Mouse (Mus musculus): Measurements from ENCODE around the gene Elp5. TPM values are rescaled to one million over a fixed set of nuclear protein-coding genes. Genes with fewer than 3 reads are reported as not detected.

Gene Elp5
- total and polyA plus RNA-seq, 3 experiments: 39.0 to 61.6 (median 42.2) TPM

GRCm38 (mm10) chr11:70021264-70022132 lies 39.2 kb upstream of the Elp5 start:
- peak overlapping the region; percentile 4 for H3K27ac ChIP-seq
- TF ChIP-seq POLR2A (IDR thresholded peaks at IDR 0.05; ENCODE audit: insufficient read depth, low read depth, low read length) (no peak), EP300 (IDR thresholded peaks at IDR 0.05; ENCODE audit: insufficient read depth, low read depth, low read length) (no peak), CTCF (IDR thresholded peaks at IDR 0.05) (no peak)
- no peaks in the 10 kb centered on the region for H3K79me2 ChIP-seq (replicated peaks; ENCODE audit: control insufficient read depth, insufficient read depth, low read length)
- peak; percentile 92 for DNase-seq
- H3K27me3 ChIP-seq (ENCODE audit: control insufficient read depth, insufficient read depth, low read length): no peaks in the 10 kb centered on the region
- H3K4me3 ChIP-seq: peak overlapping the region; percentile 47
- no peaks in the 10 kb centered on the region for H3K36me3 ChIP-seq (ENCODE audit: control insufficient read depth, insufficient read depth, low read length)
- WGBS: 4% methylated on average over 40 of the region's 40 CpGs
- intact Hi-C loops (cut with DNase I): no loop called here
- peaks cover 1% of the 10 kb centered on the region; the same call in 1 of the 2 replicates for H3K4me1 ChIP-seq (ENCODE audit: control insufficient read depth, insufficient read depth, low read length)
- peak overlapping the region; percentile 40; the same call in 1 of the 2 replicates for H3K9ac ChIP-seq (ENCODE audit: low read depth, low read length)

DNA sequence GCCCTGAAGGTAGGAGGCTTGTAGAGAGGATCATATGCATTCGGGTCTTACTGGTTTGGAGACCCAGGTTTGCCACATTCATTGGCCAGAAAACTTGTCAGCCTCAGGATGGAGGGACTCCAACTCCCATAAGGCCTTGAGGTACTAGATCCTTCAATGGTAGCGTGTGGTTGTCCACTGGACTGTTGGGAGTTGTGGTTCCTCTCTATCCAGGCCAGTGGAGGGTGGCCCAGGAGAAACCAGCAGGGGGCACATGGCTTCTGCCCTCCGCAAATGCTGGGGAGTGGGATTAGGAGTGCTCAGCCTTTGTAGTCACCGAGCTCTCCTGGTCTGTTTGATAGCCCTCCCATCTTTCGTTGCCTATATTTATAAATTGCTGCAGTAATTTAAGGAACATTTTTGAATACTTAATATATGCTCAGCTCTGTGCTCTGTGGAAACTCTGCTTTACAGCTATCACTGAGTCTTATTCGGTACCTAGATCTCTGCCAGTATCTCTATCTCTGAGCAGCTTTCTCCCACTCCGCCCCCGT lies 38.5 kb upstream of the Elp5 start:
- no peaks in the 10 kb centered on the region for H3K27me3 ChIP-seq (ENCODE audit: control insufficient read depth, insufficient read depth, low read length)
- H3K4me3 ChIP-seq: peak overlapping the region; percentile 47
- H3K9ac ChIP-seq (ENCODE audit: low read depth, low read length): peak overlapping the region; percentile 40; the same call in 1 of the 2 replicates
- peaks cover 1% of the 10 kb centered on the region; the same call in 1 of the 2 replicates for H3K4me1 ChIP-seq (ENCODE audit: control insufficient read depth, insufficient read depth, low read length)
- 2% methylated on average over 8 of the region's 8 CpGs for WGBS
- intact Hi-C loops (cut with DNase I): no loop called here
- H3K27ac ChIP-seq: peak overlapping the region; percentile 4
- no peaks in the 10 kb centered on the region for H3K79me2 ChIP-seq (replicated peaks; ENCODE audit: control insufficient read depth, insufficient read depth, low read length)
- H3K36me3 ChIP-seq (ENCODE audit: control insufficient read depth, insufficient read depth, low read length): no peaks in the 10 kb centered on the region
- peak; percentile 75 to 81 for DNase-seq
- peak; percentile 85 for TF ChIP-seq CTCF (IDR thresholded peaks at IDR 0.05)
- TF ChIP-seq EP300 (IDR thresholded peaks at IDR 0.05; ENCODE audit: insufficient read depth, low read depth, low read length): no peak

- H3K4me3 ChIP-seq: no peak overlapping the region
- no peaks in the 10 kb centered on the region for H3K79me2 ChIP-seq (replicated peaks; ENCODE audit: control insufficient read depth, insufficient read depth, low read length)
- H3K27ac ChIP-seq: no peak overlapping the region
- H3K27me3 ChIP-seq (ENCODE audit: control insufficient read depth, insufficient read depth, low read length): no peaks in the 10 kb centered on the region
- TF ChIP-seq EP300 (IDR thresholded peaks at IDR 0.05; ENCODE audit: insufficient read depth, low read depth, low read length): no peak
- TF ChIP-seq CTCF (IDR thresholded peaks at IDR 0.05): no peak
- TF ChIP-seq POLR2A (IDR thresholded peaks at IDR 0.05; ENCODE audit: insufficient read depth, low read depth, low read length): no peak
- WGBS: 27% methylated on average over 8 of the region's 8 CpGs
- H3K9ac ChIP-seq (ENCODE audit: low read depth, low read length): no peak overlapping the region
- DNase-seq: no peak
- intact Hi-C loops (cut with DNase I): no loop called here
- peaks cover 1% of the 10 kb centered on the region; the same call in 1 of the 2 replicates for H3K4me1 ChIP-seq (ENCODE audit: control insufficient read depth, insufficient read depth, low read length)
- no peaks in the 10 kb centered on the region for H3K36me3 ChIP-seq (ENCODE audit: control insufficient read depth, insufficient read depth, low read length)
Observed at GRCm38 (mm10) chr11:70020022-70020631, 37.8 kb upstream of the Elp5 start.

DNA sequence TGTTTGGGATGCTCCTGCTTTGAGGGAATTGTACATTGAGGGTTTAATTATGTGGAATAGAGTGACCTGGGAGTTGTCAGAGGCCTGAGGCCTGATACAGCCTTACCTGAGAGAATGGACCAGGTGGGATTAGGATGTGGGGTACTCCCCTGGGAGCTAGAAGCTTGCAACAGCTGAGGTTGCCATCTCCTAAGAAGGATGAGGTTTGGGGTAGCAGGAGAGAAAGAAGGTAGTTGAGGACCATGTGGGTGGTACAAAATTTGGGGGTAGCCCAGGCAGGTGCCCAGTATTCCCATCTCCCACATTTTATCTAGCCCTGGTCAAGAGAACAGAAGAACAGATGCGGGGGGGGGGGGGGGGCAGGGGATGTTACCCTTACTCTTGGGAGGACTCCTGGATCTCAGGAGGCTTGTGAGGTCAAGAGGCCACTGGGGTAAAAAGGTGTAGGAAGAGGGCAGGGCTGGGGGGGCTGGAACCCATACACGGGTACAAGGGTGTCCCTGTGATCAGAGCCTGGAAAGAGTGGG lies 37.2 kb upstream of the Elp5 start:
- TF ChIP-seq POLR2A (IDR thresholded peaks at IDR 0.05; ENCODE audit: insufficient read depth, low read depth, low read length) (no peak), CTCF (IDR thresholded peaks at IDR 0.05) (no peak), EP300 (IDR thresholded peaks at IDR 0.05; ENCODE audit: insufficient read depth, low read depth, low read length) (no peak)
- H3K9ac ChIP-seq (ENCODE audit: low read depth, low read length): no peak overlapping the region
- H3K27me3 ChIP-seq (ENCODE audit: control insufficient read depth, insufficient read depth, low read length): no peaks in the 10 kb centered on the region
- peaks cover 3% of the 10 kb centered on the region; the same call in 1 of the 2 replicates for H3K4me1 ChIP-seq (ENCODE audit: control insufficient read depth, insufficient read depth, low read length)
- WGBS: 29% methylated on average over 2 of the region's 2 CpGs
- no peak overlapping the region for H3K4me3 ChIP-seq
- intact Hi-C loops (cut with DNase I): no loop called here
- no peaks in the 10 kb centered on the region for H3K79me2 ChIP-seq (replicated peaks; ENCODE audit: control insufficient read depth, insufficient read depth, low read length)
- DNase-seq: no peak
- H3K36me3 ChIP-seq (ENCODE audit: control insufficient read depth, insufficient read depth, low read length): no peaks in the 10 kb centered on the region
- no peak overlapping the region for H3K27ac ChIP-seq

DNA sequence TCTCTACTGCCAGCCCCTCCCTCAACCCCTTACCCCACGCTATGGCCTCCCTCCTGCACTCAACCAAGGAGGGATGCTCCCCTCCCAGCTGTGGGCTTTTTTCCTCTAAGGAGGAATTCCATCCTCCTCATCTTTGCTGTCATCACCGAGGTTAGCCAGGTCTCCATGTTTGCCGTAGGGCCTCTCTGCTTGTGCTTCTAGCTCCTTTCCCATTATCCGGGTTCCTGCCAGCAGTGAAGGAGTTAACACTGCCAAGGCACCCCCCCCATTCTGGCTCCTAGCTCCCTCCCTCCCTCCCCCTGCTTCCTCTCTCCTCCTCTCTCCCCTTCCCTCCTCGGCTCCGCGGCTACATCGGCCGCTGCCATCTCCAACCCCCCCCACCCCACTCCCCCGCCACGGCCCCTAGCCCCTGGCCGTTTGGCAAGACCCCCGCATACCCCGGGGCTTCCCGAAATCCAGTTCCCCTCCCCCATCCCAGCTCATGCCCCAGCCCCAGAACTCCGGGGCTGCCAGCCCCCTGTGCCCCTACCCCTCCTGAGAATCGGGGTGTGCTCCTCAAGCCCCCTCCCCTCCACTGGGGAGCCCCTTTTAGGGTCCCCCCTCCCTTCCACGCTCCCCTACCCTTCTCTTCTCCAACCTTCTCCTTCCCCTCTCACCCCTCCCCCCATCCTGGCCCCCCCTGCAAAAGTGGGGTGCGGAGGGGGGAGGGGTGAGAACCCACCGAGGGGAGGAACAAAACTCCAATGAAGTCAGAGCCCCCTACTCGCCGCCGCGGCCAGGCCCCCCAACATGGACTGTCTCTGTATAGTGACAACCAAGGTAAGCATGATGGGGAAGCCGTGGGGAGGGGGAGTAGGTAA lies 36.0 kb upstream of the Elp5 start:
- no peaks in the 10 kb centered on the region for H3K36me3 ChIP-seq (ENCODE audit: control insufficient read depth, insufficient read depth, low read length)
- WGBS: 3% methylated on average over 25 of the region's 25 CpGs
- intact Hi-C loops (cut with DNase I): no loop called here

More for the DNA sequence above, 36.0 kb upstream of the Elp5 start:
- H3K4me3 ChIP-seq: peak overlapping the region; percentile 34; the same call in 1 of the 2 replicates
- H3K9ac ChIP-seq (ENCODE audit: low read depth, low read length): peak overlapping the region; percentile 62
- peak overlapping the region; percentile 62 for H3K27ac ChIP-seq
- H3K27me3 ChIP-seq (ENCODE audit: control insufficient read depth, insufficient read depth, low read length): no peaks in the 10 kb centered on the region
- DNase-seq: no peak
- peaks cover 6% of the 10 kb centered on the region for H3K4me1 ChIP-seq (ENCODE audit: control insufficient read depth, insufficient read depth, low read length)
- H3K79me2 ChIP-seq (replicated peaks; ENCODE audit: control insufficient read depth, insufficient read depth, low read length): no peaks in the 10 kb centered on the region
- TF ChIP-seq CTCF (IDR thresholded peaks at IDR 0.05) (no peak), POLR2A (IDR thresholded peaks at IDR 0.05; ENCODE audit: insufficient read depth, low read depth, low read length) (no peak), EP300 (IDR thresholded peaks at IDR 0.05; ENCODE audit: insufficient read depth, low read depth, low read length) (no peak)
